Mouse (Mus musculus): ENCODE results near the gene Abl1. TPM values are rescaled to one million over a fixed set of nuclear protein-coding genes. Genes with fewer than 3 reads are reported as not detected.
A peak's percentile ranks its signal among the peaks of the same experiment; 100 is the strongest.

The Abl1 gene
- polyA plus RNA-seq, 1 experiment, result 28.0 TPM

DNA sequence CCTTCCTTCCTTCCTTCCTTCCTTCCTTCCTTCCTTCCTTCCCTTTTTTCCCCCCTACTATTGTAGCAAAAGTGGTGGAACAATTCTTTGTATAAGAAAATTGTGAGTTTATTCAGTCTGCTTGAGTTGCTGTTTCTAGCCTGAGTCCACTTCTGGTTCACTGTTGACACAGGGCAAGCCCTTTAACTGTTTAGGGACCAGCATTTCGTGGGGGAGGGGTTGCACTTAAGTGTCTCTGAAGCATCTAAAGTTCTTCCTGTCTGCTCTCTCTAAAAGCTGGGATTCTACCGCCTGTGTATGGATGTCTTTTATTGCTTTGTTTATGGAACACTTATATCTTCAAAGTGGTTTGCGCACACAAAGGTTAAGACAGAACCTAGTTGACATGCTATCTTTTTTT is 1.9 kb downstream of the Abl1 start:
- no peak for TF ChIP-seq USF1 (IDR thresholded peaks at IDR 0.05; ENCODE audit: low read depth)
- no peak for TF ChIP-seq POLR2A (IDR thresholded peaks at IDR 0.05; ENCODE audit: insufficient read length, low read depth)
- no peak for TF ChIP-seq E2F4 (IDR thresholded peaks at IDR 0.05; ENCODE audit: insufficient read depth)
- TF ChIP-seq MYOG (IDR thresholded peaks at IDR 0.05; ENCODE audit: control insufficient read depth in 1 of 3, insufficient read depth in 1 of 3, insufficient read length in 2 of 3, low read depth in 2 of 3), result no peak
- no peak for TF ChIP-seq POLR2AphosphoS2 (IDR thresholded peaks at IDR 0.05; ENCODE audit: insufficient read length, low read depth)
- TF ChIP-seq TCF3 (IDR thresholded peaks at IDR 0.05; ENCODE audit: insufficient read length, low read depth), result no peak
- TF ChIP-seq CEBPB (IDR thresholded peaks at IDR 0.05; ENCODE audit: insufficient read depth, poor library complexity, severe bottlenecking), result no peak
- TF ChIP-seq MYOD1 (IDR thresholded peaks at IDR 0.05; ENCODE audit: control insufficient read depth in 1 of 3, insufficient read length in 2 of 3, low read depth in 2 of 3), result no peak
- TF ChIP-seq TCF12 (IDR thresholded peaks at IDR 0.05; ENCODE audit: insufficient read depth, poor library complexity, severe bottlenecking), result no peak
- TF ChIP-seq REST (IDR thresholded peaks at IDR 0.05; ENCODE audit: insufficient read depth, insufficient read length), result no peak
- no peak for TF ChIP-seq MAX (IDR thresholded peaks at IDR 0.05; ENCODE audit: low read depth)
- no peak for TF ChIP-seq SRF (IDR thresholded peaks at IDR 0.05; ENCODE audit: control insufficient read depth, insufficient read length, low read depth)
- Histone ChIP-seq H3K79me2 (ENCODE audit: control insufficient read depth, insufficient read depth) (peaks cover 39% of the 10 kb centered on the region), H3K4me2 (ENCODE audit: low read depth) (peak overlapping the region; percentile 100), H3K4me3 (peak overlapping the region; percentile 98), H3ac (ENCODE audit: control insufficient read depth, insufficient read length) (no peak overlapping the region), H3K36me3 (ENCODE audit: control insufficient read depth, insufficient read depth) (no peaks in the 10 kb centered on the region), H3K27me3 (ENCODE audit: control insufficient read depth, insufficient read depth, insufficient read length) (no peaks in the 10 kb centered on the region)

DNA sequence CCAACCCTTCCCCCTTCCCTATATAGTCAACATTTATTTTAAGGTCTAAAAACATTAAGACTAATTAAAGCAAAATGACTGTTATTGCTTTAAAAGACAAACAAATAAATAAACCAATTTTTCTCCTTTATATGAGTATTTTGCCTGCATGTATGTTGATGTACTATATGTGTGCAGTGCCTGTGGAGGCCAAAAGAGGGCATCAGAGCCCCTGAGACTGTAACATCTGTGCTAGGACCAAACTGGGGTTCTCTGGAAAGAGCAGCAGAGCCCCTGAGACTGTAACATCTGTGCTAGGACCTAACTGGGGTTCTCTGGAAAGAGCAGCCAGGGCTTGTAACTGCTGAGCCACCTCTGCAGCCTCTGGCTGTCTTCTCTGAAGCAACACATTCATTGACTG is 10.0 kb downstream of the Abl1 start:
- Histone ChIP-seq H3K4me3 (no peak overlapping the region), H3K27me3 (ENCODE audit: control insufficient read depth, insufficient read depth, insufficient read length) (no peaks in the 10 kb centered on the region), H3K4me2 (ENCODE audit: low read depth) (no peak overlapping the region), H3K79me2 (ENCODE audit: control insufficient read depth, insufficient read depth) (peaks cover 4% of the 10 kb centered on the region), H3ac (ENCODE audit: control insufficient read depth, insufficient read length) (no peak overlapping the region), H3K36me3 (ENCODE audit: control insufficient read depth, insufficient read depth) (peaks cover 8% of the 10 kb centered on the region)
- TF ChIP-seq POLR2AphosphoS2 (IDR thresholded peaks at IDR 0.05; ENCODE audit: insufficient read length, low read depth), result no peak
- no peak for TF ChIP-seq SRF (IDR thresholded peaks at IDR 0.05; ENCODE audit: control insufficient read depth, insufficient read length, low read depth)

DNA sequence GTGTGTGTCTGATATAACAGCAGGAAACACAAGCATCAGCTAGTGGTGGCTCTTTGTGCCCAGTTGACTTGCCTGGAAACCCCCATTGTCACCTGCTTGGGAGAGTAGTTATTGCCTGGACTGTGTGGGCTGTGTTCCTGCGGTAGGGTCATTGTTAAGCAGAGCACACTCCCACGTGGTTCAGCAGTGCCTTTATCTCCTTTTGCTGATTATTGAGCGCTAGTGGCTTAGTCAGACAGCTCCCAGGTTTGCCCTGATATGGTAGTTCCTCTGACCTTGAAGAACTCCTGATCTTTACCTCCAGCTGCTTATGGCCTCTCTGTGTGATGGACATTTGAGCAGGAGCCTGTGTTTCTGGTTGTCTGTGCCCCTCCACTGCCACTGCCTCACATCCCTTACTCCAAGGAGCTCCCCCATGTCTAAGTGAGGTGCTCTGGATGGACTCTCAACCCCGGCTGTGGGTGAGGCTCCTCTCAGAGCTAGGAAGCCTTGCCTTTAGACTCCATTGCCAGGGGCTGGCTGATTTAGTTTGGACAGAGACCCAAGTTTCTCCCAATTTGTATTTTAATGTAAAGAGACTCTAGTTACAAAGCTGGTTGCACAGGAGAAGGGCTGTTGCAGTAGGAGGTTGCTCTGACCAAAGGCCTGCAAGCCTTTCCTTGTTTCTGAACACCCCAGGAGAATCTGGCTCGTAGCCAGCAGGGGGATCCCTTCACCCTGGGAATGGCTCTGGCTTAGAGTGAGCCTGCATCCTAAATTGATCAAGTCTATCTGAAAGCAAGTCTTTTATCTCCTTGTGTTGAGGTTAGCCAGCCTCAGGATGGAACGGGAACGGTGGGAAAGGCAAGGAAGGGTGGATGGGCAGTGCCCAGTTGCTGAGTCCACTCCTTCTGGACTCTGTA is 12.6 kb downstream of the Abl1 start:
- Histone ChIP-seq H3K4me3 (no peak overlapping the region), H3ac (ENCODE audit: control insufficient read depth, insufficient read length) (no peak overlapping the region), H3K4me2 (ENCODE audit: low read depth) (no peak overlapping the region), H3K79me2 (ENCODE audit: control insufficient read depth, insufficient read depth) (no peaks in the 10 kb centered on the region), H3K36me3 (ENCODE audit: control insufficient read depth, insufficient read depth) (peaks cover 8% of the 10 kb centered on the region), H3K27me3 (ENCODE audit: control insufficient read depth, insufficient read depth, insufficient read length) (no peaks in the 10 kb centered on the region)
- TF ChIP-seq USF1 (IDR thresholded peaks at IDR 0.05; ENCODE audit: low read depth) (no peak), SRF (IDR thresholded peaks at IDR 0.05; ENCODE audit: control insufficient read depth, insufficient read length, low read depth) (no peak), REST (IDR thresholded peaks at IDR 0.05; ENCODE audit: insufficient read depth, insufficient read length) (no peak), MAX (IDR thresholded peaks at IDR 0.05; ENCODE audit: low read depth) (no peak), TCF12 (IDR thresholded peaks at IDR 0.05; ENCODE audit: insufficient read depth, poor library complexity, severe bottlenecking) (no peak), POLR2A (IDR thresholded peaks at IDR 0.05; ENCODE audit: insufficient read length, low read depth) (no peak), TCF3 (IDR thresholded peaks at IDR 0.05; ENCODE audit: insufficient read length, low read depth) (no peak)

DNA sequence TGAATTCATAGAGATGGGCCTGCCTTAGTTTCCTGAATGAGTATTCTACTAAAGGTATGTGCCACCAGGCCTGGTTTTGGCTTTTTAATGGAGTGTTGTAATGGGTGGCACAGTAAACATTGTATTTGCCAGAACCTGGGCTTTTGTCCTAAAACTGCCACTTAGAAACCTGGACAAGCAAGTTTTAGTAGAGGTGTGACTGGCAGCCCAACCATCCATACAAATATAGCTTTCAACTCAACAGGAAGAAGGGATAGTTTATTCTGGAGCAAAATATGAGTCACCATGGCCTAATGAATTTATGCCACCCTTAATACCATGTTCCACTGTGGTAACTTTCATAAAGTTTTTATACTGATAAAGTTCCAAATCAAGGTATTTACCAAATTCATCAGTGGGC is 15.1 kb downstream of the Abl1 start:
- Histone ChIP-seq H3K4me2 (ENCODE audit: low read depth) (no peak overlapping the region), H3K79me2 (ENCODE audit: control insufficient read depth, insufficient read depth) (no peaks in the 10 kb centered on the region), H3K36me3 (ENCODE audit: control insufficient read depth, insufficient read depth) (no peaks in the 10 kb centered on the region), H3K27me3 (ENCODE audit: control insufficient read depth, insufficient read depth, insufficient read length) (no peaks in the 10 kb centered on the region), H3ac (ENCODE audit: control insufficient read depth, insufficient read length) (no peak overlapping the region), H3K4me3 (no peak overlapping the region)
- TF ChIP-seq MAX (IDR thresholded peaks at IDR 0.05; ENCODE audit: low read depth) (no peak), USF1 (IDR thresholded peaks at IDR 0.05; ENCODE audit: low read depth) (no peak), SRF (IDR thresholded peaks at IDR 0.05; ENCODE audit: control insufficient read depth, insufficient read length, low read depth) (no peak)

DNA sequence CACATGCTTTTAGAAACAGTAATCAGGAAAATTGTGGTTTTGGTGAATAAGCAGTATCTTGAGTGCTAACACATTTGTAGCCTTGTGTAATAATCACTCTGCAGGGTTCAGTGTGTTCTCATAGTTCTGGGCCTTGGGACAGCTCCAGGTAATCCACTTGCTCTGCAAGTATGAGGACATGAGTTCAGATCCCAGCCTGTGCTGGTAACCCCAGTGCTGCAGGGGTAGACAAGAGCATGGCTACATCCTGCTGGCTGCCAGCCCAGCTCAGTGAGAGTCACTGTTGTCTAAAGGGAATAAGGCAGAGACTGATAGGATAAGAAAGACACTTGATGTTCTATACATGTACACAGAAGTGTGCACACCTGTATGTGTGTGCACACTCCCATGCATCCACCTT is 17.7 kb downstream of the Abl1 start:
- Histone ChIP-seq H3K79me2 (ENCODE audit: control insufficient read depth, insufficient read depth) (no peaks in the 10 kb centered on the region), H3ac (ENCODE audit: control insufficient read depth, insufficient read length) (no peak overlapping the region), H3K4me3 (no peak overlapping the region), H3K4me2 (ENCODE audit: low read depth) (no peak overlapping the region), H3K36me3 (ENCODE audit: control insufficient read depth, insufficient read depth) (no peaks in the 10 kb centered on the region), H3K27me3 (ENCODE audit: control insufficient read depth, insufficient read depth, insufficient read length) (no peaks in the 10 kb centered on the region)
- no peak for TF ChIP-seq E2F4 (IDR thresholded peaks at IDR 0.05; ENCODE audit: insufficient read depth)
- no peak for TF ChIP-seq TCF12 (IDR thresholded peaks at IDR 0.05; ENCODE audit: insufficient read depth, poor library complexity, severe bottlenecking)
- no peak for TF ChIP-seq MYOD1 (IDR thresholded peaks at IDR 0.05; ENCODE audit: control insufficient read depth in 1 of 3, insufficient read length in 2 of 3, low read depth in 2 of 3)
- TF ChIP-seq SRF (IDR thresholded peaks at IDR 0.05; ENCODE audit: control insufficient read depth, insufficient read length, low read depth), result no peak
- no peak for TF ChIP-seq MYOG (IDR thresholded peaks at IDR 0.05; ENCODE audit: control insufficient read depth in 1 of 3, insufficient read depth in 1 of 3, insufficient read length in 2 of 3, low read depth in 2 of 3)
- no peak for TF ChIP-seq POLR2AphosphoS2 (IDR thresholded peaks at IDR 0.05; ENCODE audit: insufficient read length, low read depth)
- TF ChIP-seq MAX (IDR thresholded peaks at IDR 0.05; ENCODE audit: low read depth), result no peak
- TF ChIP-seq TCF3 (IDR thresholded peaks at IDR 0.05; ENCODE audit: insufficient read length, low read depth), result no peak
- no peak for TF ChIP-seq POLR2A (IDR thresholded peaks at IDR 0.05; ENCODE audit: insufficient read length, low read depth)
- TF ChIP-seq USF1 (IDR thresholded peaks at IDR 0.05; ENCODE audit: low read depth), result no peak
- no peak for TF ChIP-seq REST (IDR thresholded peaks at IDR 0.05; ENCODE audit: insufficient read depth, insufficient read length)
- TF ChIP-seq CEBPB (IDR thresholded peaks at IDR 0.05; ENCODE audit: insufficient read depth, poor library complexity, severe bottlenecking), result no peak
